Mouse (Mus musculus): ENCODE results near the gene Gm4303. TPM values are rescaled to one million over a fixed set of nuclear protein-coding genes. Genes with fewer than 3 reads are reported as not detected.
"Not testable (repeated sequence)": the region's sequence is repeated elsewhere in the genome, so short reads cannot be mapped to it uniquely, and the experiment has no call there.

Gm4303 gene
- total RNA-seq (2012; rRNA removed), result 1.1 and 1.4 TPM in 2 replicates

GRCm38 (mm10) chr10:100345672-100346071, at the start of gene Gm4303:
TSS of gene Gm4303 (plus strand) at chr10:100345972.
- in situ Hi-C loops (cut with MboI; ENCODE audit: low sequenced_read_pairs in 2 of 2, unreplicated experiment in 2 of 2); H3K4me1 ChIP-seq (ENCODE audit: control insufficient read depth in 2 of 2, insufficient read depth in 2 of 2, low read length in 2 of 2, poor library complexity in 1 of 2); H3K9me3 ChIP-seq (ENCODE audit: control insufficient read depth, insufficient read depth, low read depth, low read length); H3K9ac ChIP-seq (ENCODE audit: insufficient read depth, low read depth, low read length, poor library complexity, severe bottlenecking); DNase-seq (ENCODE audit: low read depth, low spot score); H3K36me3 ChIP-seq (ENCODE audit: control insufficient read depth, insufficient read depth, low read length, poor library complexity, severe bottlenecking); H3K27ac ChIP-seq (ENCODE audit: insufficient read depth, low read depth, low read length, poor library complexity, severe bottlenecking); H3K4me3 ChIP-seq (ENCODE audit: insufficient read depth in 1 of 2, low read depth in 1 of 2, low read length in 2 of 2, poor library complexity in 1 of 2, severe bottlenecking in 1 of 2): not testable (repeated sequence)

- DNase-seq (ENCODE audit: low read depth, low spot score), result no peak
- TF ChIP-seq ZNF384 (IDR thresholded peaks at IDR 0.05; ENCODE audit: low read depth, low read length) (no peak), HCFC1 (IDR thresholded peaks at IDR 0.05; ENCODE audit: borderline replicate concordance, insufficient read depth, low read length) (no peak), MAFK (IDR thresholded peaks at IDR 0.05; ENCODE audit: insufficient read depth, low read depth, low read length) (no peak), ZC3H11A (IDR thresholded peaks at IDR 0.05; ENCODE audit: borderline replicate concordance, low read depth, low read length) (no peak), CHD2 (IDR thresholded peaks at IDR 0.05; ENCODE audit: low read depth, low read length) (no peak)
- in situ Hi-C loops (cut with MboI; ENCODE audit: low sequenced_read_pairs in 2 of 2, unreplicated experiment in 2 of 2), result no loop called here
- no peaks in the 10 kb centered on the region for H3K36me3 ChIP-seq (ENCODE audit: control insufficient read depth, insufficient read depth, low read length, poor library complexity, severe bottlenecking)
- no peak overlapping the region for H3K9ac ChIP-seq (ENCODE audit: insufficient read depth, low read depth, low read length, poor library complexity, severe bottlenecking)
- H3K9me3 ChIP-seq (ENCODE audit: control insufficient read depth, insufficient read depth, low read depth, low read length), result no peaks in the 10 kb centered on the region
- no peaks in the 10 kb centered on the region for H3K4me1 ChIP-seq (ENCODE audit: control insufficient read depth in 2 of 2, insufficient read depth in 2 of 2, low read length in 2 of 2, poor library complexity in 1 of 2)
- no peak overlapping the region for H3K4me3 ChIP-seq (ENCODE audit: insufficient read depth in 1 of 2, low read depth in 1 of 2, low read length in 2 of 2, poor library complexity in 1 of 2, severe bottlenecking in 1 of 2)
- no peak overlapping the region for H3K27ac ChIP-seq (ENCODE audit: insufficient read depth, low read depth, low read length, poor library complexity, severe bottlenecking)
Measured at GRCm38 (mm10) chr10:100296105-100296504, 49.7 kb upstream of the Gm4303 start.

- H3K9me3 ChIP-seq (ENCODE audit: control insufficient read depth, insufficient read depth, low read depth, low read length); H3K4me3 ChIP-seq (ENCODE audit: insufficient read depth in 1 of 2, low read depth in 1 of 2, low read length in 2 of 2, poor library complexity in 1 of 2, severe bottlenecking in 1 of 2); H3K4me1 ChIP-seq (ENCODE audit: control insufficient read depth in 2 of 2, insufficient read depth in 2 of 2, low read length in 2 of 2, poor library complexity in 1 of 2); H3K9ac ChIP-seq (ENCODE audit: insufficient read depth, low read depth, low read length, poor library complexity, severe bottlenecking); H3K36me3 ChIP-seq (ENCODE audit: control insufficient read depth, insufficient read depth, low read length, poor library complexity, severe bottlenecking); H3K27ac ChIP-seq (ENCODE audit: insufficient read depth, low read depth, low read length, poor library complexity, severe bottlenecking); DNase-seq (ENCODE audit: low read depth, low spot score); in situ Hi-C loops (cut with MboI; ENCODE audit: low sequenced_read_pairs in 2 of 2, unreplicated experiment in 2 of 2): not testable (repeated sequence)
Measured at GRCm38 (mm10) chr10:100300106-100300505, 45.7 kb upstream of the Gm4303 start.

GRCm38 (mm10) chr10:100335376-100335775, 10.4 kb upstream of the Gm4303 start, which contains the start of gene Gm4301:
TSS of gene Gm4301 (plus strand) at chr10:100335676.
- H3K4me3 ChIP-seq (ENCODE audit: insufficient read depth in 1 of 2, low read depth in 1 of 2, low read length in 2 of 2, poor library complexity in 1 of 2, severe bottlenecking in 1 of 2); H3K9ac ChIP-seq (ENCODE audit: insufficient read depth, low read depth, low read length, poor library complexity, severe bottlenecking); in situ Hi-C loops (cut with MboI; ENCODE audit: low sequenced_read_pairs in 2 of 2, unreplicated experiment in 2 of 2); H3K36me3 ChIP-seq (ENCODE audit: control insufficient read depth, insufficient read depth, low read length, poor library complexity, severe bottlenecking); H3K4me1 ChIP-seq (ENCODE audit: control insufficient read depth in 2 of 2, insufficient read depth in 2 of 2, low read length in 2 of 2, poor library complexity in 1 of 2); H3K27ac ChIP-seq (ENCODE audit: insufficient read depth, low read depth, low read length, poor library complexity, severe bottlenecking); DNase-seq (ENCODE audit: low read depth, low spot score); H3K9me3 ChIP-seq (ENCODE audit: control insufficient read depth, insufficient read depth, low read depth, low read length): not testable (repeated sequence)

GRCm38 (mm10) chr10:100340536-100340935, 5.2 kb upstream of the Gm4303 start, which contains the start of gene Gm4302:
TSS of gene Gm4302 (plus strand) at chr10:100340836.
- H3K4me1 ChIP-seq (ENCODE audit: control insufficient read depth in 2 of 2, insufficient read depth in 2 of 2, low read length in 2 of 2, poor library complexity in 1 of 2); H3K9ac ChIP-seq (ENCODE audit: insufficient read depth, low read depth, low read length, poor library complexity, severe bottlenecking); H3K36me3 ChIP-seq (ENCODE audit: control insufficient read depth, insufficient read depth, low read length, poor library complexity, severe bottlenecking); DNase-seq (ENCODE audit: low read depth, low spot score); in situ Hi-C loops (cut with MboI; ENCODE audit: low sequenced_read_pairs in 2 of 2, unreplicated experiment in 2 of 2); H3K4me3 ChIP-seq (ENCODE audit: insufficient read depth in 1 of 2, low read depth in 1 of 2, low read length in 2 of 2, poor library complexity in 1 of 2, severe bottlenecking in 1 of 2); H3K9me3 ChIP-seq (ENCODE audit: control insufficient read depth, insufficient read depth, low read depth, low read length); H3K27ac ChIP-seq (ENCODE audit: insufficient read depth, low read depth, low read length, poor library complexity, severe bottlenecking): not testable (repeated sequence)

- H3K27ac ChIP-seq (ENCODE audit: insufficient read depth, low read depth, low read length, poor library complexity, severe bottlenecking); H3K9me3 ChIP-seq (ENCODE audit: control insufficient read depth, insufficient read depth, low read depth, low read length); H3K4me3 ChIP-seq (ENCODE audit: insufficient read depth in 1 of 2, low read depth in 1 of 2, low read length in 2 of 2, poor library complexity in 1 of 2, severe bottlenecking in 1 of 2); DNase-seq (ENCODE audit: low read depth, low spot score); in situ Hi-C loops (cut with MboI; ENCODE audit: low sequenced_read_pairs in 2 of 2, unreplicated experiment in 2 of 2); H3K4me1 ChIP-seq (ENCODE audit: control insufficient read depth in 2 of 2, insufficient read depth in 2 of 2, low read length in 2 of 2, poor library complexity in 1 of 2); H3K36me3 ChIP-seq (ENCODE audit: control insufficient read depth, insufficient read depth, low read length, poor library complexity, severe bottlenecking); H3K9ac ChIP-seq (ENCODE audit: insufficient read depth, low read depth, low read length, poor library complexity, severe bottlenecking): not testable (repeated sequence)
Measured at GRCm38 (mm10) chr10:100350793-100351192, 5.0 kb downstream of the Gm4303 start, which contains the start of gene Gm4305. TSS of gene Gm4305 (plus strand) at chr10:100351093.

GRCm38 (mm10) chr10:100356841-100357240, 11.1 kb downstream of the Gm4303 start:
- H3K4me1 ChIP-seq (ENCODE audit: control insufficient read depth in 2 of 2, insufficient read depth in 2 of 2, low read length in 2 of 2, poor library complexity in 1 of 2); H3K36me3 ChIP-seq (ENCODE audit: control insufficient read depth, insufficient read depth, low read length, poor library complexity, severe bottlenecking); H3K9me3 ChIP-seq (ENCODE audit: control insufficient read depth, insufficient read depth, low read depth, low read length); H3K4me3 ChIP-seq (ENCODE audit: insufficient read depth in 1 of 2, low read depth in 1 of 2, low read length in 2 of 2, poor library complexity in 1 of 2, severe bottlenecking in 1 of 2); H3K9ac ChIP-seq (ENCODE audit: insufficient read depth, low read depth, low read length, poor library complexity, severe bottlenecking); DNase-seq (ENCODE audit: low read depth, low spot score); H3K27ac ChIP-seq (ENCODE audit: insufficient read depth, low read depth, low read length, poor library complexity, severe bottlenecking); in situ Hi-C loops (cut with MboI; ENCODE audit: low sequenced_read_pairs in 2 of 2, unreplicated experiment in 2 of 2): not testable (repeated sequence)

GRCm38 (mm10) chr10:100361038-100361437, 15.3 kb downstream of the Gm4303 start, which contains the start of gene Gm4307:
TSS of gene Gm4307 (plus strand) at chr10:100361338.
- H3K4me1 ChIP-seq (ENCODE audit: control insufficient read depth in 2 of 2, insufficient read depth in 2 of 2, low read length in 2 of 2, poor library complexity in 1 of 2); H3K9me3 ChIP-seq (ENCODE audit: control insufficient read depth, insufficient read depth, low read depth, low read length); H3K4me3 ChIP-seq (ENCODE audit: insufficient read depth in 1 of 2, low read depth in 1 of 2, low read length in 2 of 2, poor library complexity in 1 of 2, severe bottlenecking in 1 of 2); in situ Hi-C loops (cut with MboI; ENCODE audit: low sequenced_read_pairs in 2 of 2, unreplicated experiment in 2 of 2); H3K36me3 ChIP-seq (ENCODE audit: control insufficient read depth, insufficient read depth, low read length, poor library complexity, severe bottlenecking); H3K27ac ChIP-seq (ENCODE audit: insufficient read depth, low read depth, low read length, poor library complexity, severe bottlenecking); H3K9ac ChIP-seq (ENCODE audit: insufficient read depth, low read depth, low read length, poor library complexity, severe bottlenecking); DNase-seq (ENCODE audit: low read depth, low spot score): not testable (repeated sequence)

Data from ES-E14 (cell line).